Mouse (Mus musculus) stomach, embryonic 16.5 days (tissue): ENCODE measurements at regions not wholly inside any gene's neighbourhood (a gene's known extent, or its start where the extent isn't known, plus 50 kb on each side); places are given as distances from the start of the nearest gene placed in this dataset.

Experiments used
- ATAC-seq: fragments of 200-750 bp; cut with Nextera tagmentation; 2 replicates; pipeline ENCODE4 v1.8.0; 2017; ENCODE audit warnings: moderate number of reproducible peaks, moderate TSS enrichment; ENCODE audit not compliant: insufficient read depth, low FRiP score
- H3K27ac ChIP-seq: fragments of 300-500 bp; sonication (generic); 2 replicates; pipeline ENCODE4 v1.5.1; 2014; ENCODE audit warnings: low read length
- H3K27me3 ChIP-seq: fragments of 300-500 bp; sonication (generic); 2 replicates; pipeline ENCODE4 v1.6.1; 2014; ENCODE audit warnings: low read length, control low read depth, mixed read lengths; ENCODE audit not compliant: control insufficient read depth, insufficient read depth
- H3K36me3 ChIP-seq: fragments of 300-500 bp; sonication (generic); 2 replicates; pipeline ENCODE4 v1.6.1; 2014; ENCODE audit warnings: low read length; ENCODE audit not compliant: control insufficient read depth, insufficient read depth
- H3K4me1 ChIP-seq: fragments of 300-500 bp; sonication (generic); 2 replicates; pipeline ENCODE4 v1.6.1; 2014; ENCODE audit warnings: low read length, control low read depth, mixed read lengths; ENCODE audit not compliant: control insufficient read depth, insufficient read depth
- H3K4me2 ChIP-seq: fragments of 300-500 bp; sonication (generic); 2 replicates; pipeline ENCODE4 v1.6.1; 2014; ENCODE audit warnings: low read depth, low read length, mixed read lengths
- H3K4me3 ChIP-seq: fragments of 300-500 bp; sonication (generic); replicated peaks from 2 replicates; pipeline ENCODE4 v1.5.1; 2014; ENCODE audit warnings: mild to moderate bottlenecking, low read length
- H3K9ac ChIP-seq: fragments of 300-500 bp; sonication (generic); 2 replicates; pipeline ENCODE4 v1.6.1; 2014; ENCODE audit warnings: low read length
- H3K9me3 ChIP-seq: fragments of 300-500 bp; sonication (generic); replicated peaks from 2 replicates; pipeline ENCODE4 v1.6.1; 2016; ENCODE audit warnings: low read length, control low read depth; ENCODE audit not compliant: control insufficient read depth
- WGBS: fragments of 180-500 bp; shearing (Covaris S2); extraction: QIAGEN DNeasy Blood & Tissue Kit; methylation state at CpG from one replicate; pipeline ENCODE4 v1.1.7; 2014; 5-methylcytosine and 5-hydroxymethylcytosine counted together

- Histone ChIP-seq H3K9ac (no peak overlapping the region), H3K4me2 (no peak overlapping the region), H3K4me3 (no peak overlapping the region), H3K27me3 (no peaks in the 10 kb centered on the region), H3K9me3 (no peaks in the 10 kb centered on the region), H3K27ac (no peak overlapping the region), H3K36me3 (no peaks in the 10 kb centered on the region), H3K4me1 (no peaks in the 10 kb centered on the region)
- no peak for ATAC-seq
- whole genome bisulfite sequencing = 49% methylated on average over 2 of the region's 2 CpGs
Measured at GRCm38 (mm10) chr19:15200361-15200760, 602.5 kb upstream of the Tle4 start.

GRCm38 (mm10) chr19:15199692-15200091 lies 601.8 kb upstream of the Tle4 start:
- Histone ChIP-seq H3K4me3 (no peak overlapping the region), H3K4me2 (no peak overlapping the region), H3K9me3 (no peaks in the 10 kb centered on the region), H3K36me3 (no peaks in the 10 kb centered on the region), H3K27me3 (no peaks in the 10 kb centered on the region), H3K9ac (no peak overlapping the region), H3K27ac (no peak overlapping the region), H3K4me1 (no peaks in the 10 kb centered on the region)
- WGBS = 75% methylated on average over 1 of the region's 1 CpGs
- ATAC-seq = no peak

GRCm38 (mm10) chr19:15175221-15175620 lies 577.4 kb upstream of the Tle4 start:
- H3K36me3 ChIP-seq = no peaks in the 10 kb centered on the region
- no peaks in the 10 kb centered on the region for H3K4me1 ChIP-seq
- H3K4me3 ChIP-seq = no peak overlapping the region
- H3K9me3 ChIP-seq = no peaks in the 10 kb centered on the region
- ATAC-seq = no peak
- no peak overlapping the region for H3K27ac ChIP-seq
- no peak overlapping the region for H3K4me2 ChIP-seq
- H3K27me3 ChIP-seq = no peaks in the 10 kb centered on the region
- H3K9ac ChIP-seq = no peak overlapping the region

- Histone ChIP-seq H3K9ac (no peak overlapping the region), H3K27ac (no peak overlapping the region), H3K9me3 (no peaks in the 10 kb centered on the region), H3K4me1 (no peaks in the 10 kb centered on the region), H3K4me3 (no peak overlapping the region), H3K36me3 (no peaks in the 10 kb centered on the region), H3K4me2 (no peak overlapping the region), H3K27me3 (no peaks in the 10 kb centered on the region)
- ATAC-seq = no peak
- 40% methylated on average over 5 of the region's 5 CpGs for WGBS
Measured at GRCm38 (mm10) chr19:15173301-15173700, 575.5 kb upstream of the Tle4 start.

- no peak overlapping the region for H3K4me2 ChIP-seq
- no peaks in the 10 kb centered on the region for H3K4me1 ChIP-seq
- no peaks in the 10 kb centered on the region for H3K27me3 ChIP-seq
- ATAC-seq = no peak
- H3K36me3 ChIP-seq = no peaks in the 10 kb centered on the region
- WGBS = 86% methylated on average over 1 of the region's 1 CpGs
- H3K9ac ChIP-seq = no peak overlapping the region
- H3K4me3 ChIP-seq = no peak overlapping the region
- H3K27ac ChIP-seq = no peak overlapping the region
- H3K9me3 ChIP-seq = no peaks in the 10 kb centered on the region
Measured at GRCm38 (mm10) chr19:15167184-15167583, 569.3 kb upstream of the Tle4 start.

GRCm38 (mm10) chr19:15160641-15161040 lies 562.8 kb upstream of the Tle4 start:
- H3K27ac ChIP-seq = no peak overlapping the region
- H3K4me3 ChIP-seq = no peak overlapping the region
- no peak overlapping the region for H3K4me2 ChIP-seq
- ATAC-seq = no peak
- H3K4me1 ChIP-seq = no peaks in the 10 kb centered on the region
- H3K9ac ChIP-seq = no peak overlapping the region
- no peaks in the 10 kb centered on the region for H3K27me3 ChIP-seq
- H3K36me3 ChIP-seq = no peaks in the 10 kb centered on the region
- no peaks in the 10 kb centered on the region for H3K9me3 ChIP-seq
- WGBS = 42% methylated on average over 3 of the region's 3 CpGs

- Histone ChIP-seq H3K4me3 (no peak overlapping the region), H3K27me3 (no peaks in the 10 kb centered on the region), H3K4me2 (no peak overlapping the region), H3K9ac (no peak overlapping the region), H3K36me3 (no peaks in the 10 kb centered on the region), H3K9me3 (no peaks in the 10 kb centered on the region), H3K27ac (no peak overlapping the region), H3K4me1 (no peaks in the 10 kb centered on the region)
- ATAC-seq = no peak
- 94% methylated on average over 3 of the region's 3 CpGs for WGBS
Measured at GRCm38 (mm10) chr19:15158653-15159052, 560.8 kb upstream of the Tle4 start.

GRCm38 (mm10) chr19:15158177-15158576 lies 560.3 kb upstream of the Tle4 start:
- Histone ChIP-seq H3K4me2 (no peak overlapping the region), H3K27me3 (no peaks in the 10 kb centered on the region), H3K9ac (no peak overlapping the region), H3K36me3 (no peaks in the 10 kb centered on the region), H3K4me3 (no peak overlapping the region), H3K9me3 (no peaks in the 10 kb centered on the region), H3K4me1 (no peaks in the 10 kb centered on the region), H3K27ac (no peak overlapping the region)
- ATAC-seq = no peak
- WGBS = 85% methylated on average over 14 of the region's 14 CpGs

- no peak overlapping the region for H3K9ac ChIP-seq
- no peaks in the 10 kb centered on the region for H3K9me3 ChIP-seq
- ATAC-seq = no peak
- no peaks in the 10 kb centered on the region for H3K27me3 ChIP-seq
- WGBS = 35% methylated on average over 2 of the region's 2 CpGs
- H3K4me2 ChIP-seq = no peak overlapping the region
- H3K36me3 ChIP-seq = no peaks in the 10 kb centered on the region
- no peak overlapping the region for H3K4me3 ChIP-seq
- H3K27ac ChIP-seq = no peak overlapping the region; the same call in 1 of the 2 replicates
- H3K4me1 ChIP-seq = no peaks in the 10 kb centered on the region
Measured at GRCm38 (mm10) chr19:15154693-15155092, 556.8 kb upstream of the Tle4 start.

- Histone ChIP-seq H3K4me1 (no peaks in the 10 kb centered on the region), H3K27me3 (no peaks in the 10 kb centered on the region), H3K4me2 (no peak overlapping the region), H3K4me3 (no peak overlapping the region), H3K9me3 (no peaks in the 10 kb centered on the region), H3K36me3 (no peaks in the 10 kb centered on the region), H3K27ac (no peak overlapping the region), H3K9ac (no peak overlapping the region)
- no peak for ATAC-seq
- 85% methylated on average over 3 of the region's 3 CpGs for WGBS
Measured at GRCm38 (mm10) chr19:15146325-15146724, 548.5 kb upstream of the Tle4 start.
